Mouse (Mus musculus): ENCODE data around the gene Ptafr. TPM values are rescaled to one million over a fixed set of nuclear protein-coding genes. Genes with fewer than 3 reads are reported as not detected.
A peak's percentile ranks its signal among the peaks of the same experiment; 100 is the strongest.

Gene Ptafr
- polyA plus RNA-seq, 1 experiment from 2014 or later: 0.34 TPM

- ATAC-seq (replicated peaks; ENCODE audit: insufficient number of reproducible peaks, low FRiP score, low TSS enrichment, low read depth) (no peak), DNase-seq (ENCODE audit: low spot score) (no peak)
- no peak overlapping the region for H3K4me3 ChIP-seq (ENCODE audit: low read depth, low read length)
- H3K9ac ChIP-seq (replicated peaks; ENCODE audit: low read length): no peak overlapping the region
- H3K36me3 ChIP-seq (replicated peaks; ENCODE audit: control insufficient read depth, insufficient read depth, low read depth, low read length): no peaks in the 10 kb centered on the region
- 72% methylated on average over 7 of the region's 7 CpGs for WGBS
- no peaks in the 10 kb centered on the region for H3K9me3 ChIP-seq (replicated peaks; ENCODE audit: control insufficient read depth, low read length)
- H3K27ac ChIP-seq (replicated peaks; ENCODE audit: low read depth, low read length): no peak overlapping the region
- H3K27me3 ChIP-seq (ENCODE audit: control insufficient read depth, insufficient read depth, low read length): no peaks in the 10 kb centered on the region
- H3K4me2 ChIP-seq (ENCODE audit: low read depth, low read length): no peak overlapping the region
- no peaks in the 10 kb centered on the region for H3K4me1 ChIP-seq (ENCODE audit: control insufficient read depth, insufficient read depth, low read length)
These were observed 57.6 kb downstream of the Ptafr start for GRCm38 (mm10) chr4:132621287-132622068.

DNA sequence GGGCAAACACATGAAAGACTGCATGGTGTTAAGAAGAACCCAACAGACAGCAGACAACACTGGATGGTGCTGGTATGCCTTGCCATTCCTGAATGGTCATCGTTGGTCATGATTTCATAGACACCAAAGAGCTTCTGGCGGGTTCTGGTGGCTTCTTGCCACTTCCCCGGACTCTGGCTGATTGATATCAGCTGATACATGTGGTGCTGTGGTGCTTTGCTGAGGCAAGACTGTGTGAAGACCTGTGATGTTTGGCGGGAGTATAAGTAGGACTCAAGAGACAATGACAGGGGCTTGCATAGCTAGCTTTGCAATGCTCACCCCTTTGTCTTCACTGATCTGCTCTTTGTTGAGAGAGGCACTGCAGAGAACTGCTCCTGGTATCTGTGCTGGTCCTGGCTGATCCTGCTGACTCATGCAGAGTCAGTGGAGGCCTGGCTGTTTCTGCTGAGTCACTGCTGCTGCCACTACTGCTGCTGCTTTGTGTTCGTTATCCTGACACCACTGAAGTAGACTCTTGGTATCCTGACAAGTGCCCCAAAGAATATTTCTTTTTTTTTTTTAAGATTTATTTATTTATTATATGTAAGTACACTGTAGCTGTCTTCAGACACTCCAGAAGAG is 60.3 kb downstream of the Ptafr start:
- ATAC-seq (replicated peaks; ENCODE audit: insufficient number of reproducible peaks, low FRiP score, low TSS enrichment, low read depth): no peak
- 80% methylated on average over 5 of the region's 5 CpGs for WGBS
- no peak overlapping the region for H3K9ac ChIP-seq (replicated peaks; ENCODE audit: low read length)
- H3K27ac ChIP-seq (replicated peaks; ENCODE audit: low read depth, low read length): no peak overlapping the region
- H3K27me3 ChIP-seq (ENCODE audit: control insufficient read depth, insufficient read depth, low read length): no peaks in the 10 kb centered on the region
- DNase-seq (ENCODE audit: low spot score): peak; percentile 9
- H3K4me2 ChIP-seq (ENCODE audit: low read depth, low read length): no peak overlapping the region
- no peak overlapping the region for H3K4me3 ChIP-seq (ENCODE audit: low read depth, low read length)
- no peaks in the 10 kb centered on the region for H3K9me3 ChIP-seq (replicated peaks; ENCODE audit: control insufficient read depth, low read length)
- H3K36me3 ChIP-seq (replicated peaks; ENCODE audit: control insufficient read depth, insufficient read depth, low read depth, low read length): no peaks in the 10 kb centered on the region
- no peaks in the 10 kb centered on the region for H3K4me1 ChIP-seq (ENCODE audit: control insufficient read depth, insufficient read depth, low read length)

DNA sequence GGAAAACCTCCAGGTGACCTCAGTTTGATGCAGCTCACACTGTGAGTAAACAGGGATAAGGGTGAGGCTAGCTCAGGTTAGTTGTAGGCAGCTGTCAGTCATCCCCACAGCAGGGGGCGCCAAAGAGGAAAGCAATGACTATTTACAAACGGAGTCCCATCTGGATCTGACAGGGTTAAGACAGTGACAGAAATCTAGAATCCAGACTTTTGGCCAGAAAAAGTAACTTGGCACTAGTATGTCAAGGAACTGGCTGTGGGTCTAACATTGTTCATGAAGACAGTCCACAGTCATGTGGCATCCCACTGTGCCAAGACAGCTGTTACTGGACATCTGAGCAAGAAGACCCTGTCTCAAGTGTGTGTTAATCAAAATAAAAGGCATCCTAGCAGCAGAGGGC is 65.0 kb downstream of the Ptafr start:
- H3K36me3 ChIP-seq (replicated peaks; ENCODE audit: control insufficient read depth, insufficient read depth, low read depth, low read length): no peaks in the 10 kb centered on the region
- H3K4me1 ChIP-seq (ENCODE audit: control insufficient read depth, insufficient read depth, low read length): no peaks in the 10 kb centered on the region
- H3K27ac ChIP-seq (replicated peaks; ENCODE audit: low read depth, low read length): no peak overlapping the region
- H3K9me3 ChIP-seq (replicated peaks; ENCODE audit: control insufficient read depth, low read length): no peaks in the 10 kb centered on the region
- no peak overlapping the region for H3K4me2 ChIP-seq (ENCODE audit: low read depth, low read length)
- no peak for ATAC-seq (replicated peaks; ENCODE audit: insufficient number of reproducible peaks, low FRiP score, low TSS enrichment, low read depth)
- DNase-seq (ENCODE audit: low spot score): peak; percentile 48
- WGBS: 16% methylated on average over 2 of the region's 2 CpGs
- H3K4me3 ChIP-seq (ENCODE audit: low read depth, low read length): no peak overlapping the region
- no peak overlapping the region for H3K9ac ChIP-seq (replicated peaks; ENCODE audit: low read length)
- H3K27me3 ChIP-seq (ENCODE audit: control insufficient read depth, insufficient read depth, low read length): no peaks in the 10 kb centered on the region

Other genes with a start within 250 kb of the Ptafr start
- gene Trnau1ap, start 234.5 kb upstream of the Ptafr start, polyA plus RNA-seq (2014; fragmentation: Nextera tagmentation; extraction: Ambion mirVana): 76.6 and 79.7 TPM in 2 replicates
- 60.6 and 61.5 TPM in 2 replicates for gene Rcc1, start 210.5 kb upstream of the Ptafr start, polyA plus RNA-seq (2014; fragmentation: Nextera tagmentation; extraction: Ambion mirVana)
- gene Phactr4, start 141.6 kb upstream of the Ptafr start, polyA plus RNA-seq (2014; fragmentation: Nextera tagmentation; extraction: Ambion mirVana): 23.1 and 26.6 TPM in 2 replicates
- gene Med18, start 100.1 kb upstream of the Ptafr start, polyA plus RNA-seq (2014; fragmentation: Nextera tagmentation; extraction: Ambion mirVana): 22.7 and 25.2 TPM in 2 replicates
- 5.8 and 6.0 TPM in 2 replicates for gene Sesn2, start 53.6 kb upstream of the Ptafr start, polyA plus RNA-seq (2014; fragmentation: Nextera tagmentation; extraction: Ambion mirVana)
- 1,114 and 1,125 TPM in 2 replicates for gene Atpif1, start 30.4 kb upstream of the Ptafr start, polyA plus RNA-seq (2014; fragmentation: Nextera tagmentation; extraction: Ambion mirVana)
- 249 and 255 TPM in 2 replicates for gene Dnajc8, start 28.5 kb upstream of the Ptafr start, polyA plus RNA-seq (2014; fragmentation: Nextera tagmentation; extraction: Ambion mirVana)
- 37.1 and 41.0 TPM in 2 replicates for gene Eya3, start 74.9 kb downstream of the Ptafr start, polyA plus RNA-seq (2014; fragmentation: Nextera tagmentation; extraction: Ambion mirVana)
- 6.1 and 7.2 TPM in 2 replicates for gene Xkr8, start 168.5 kb downstream of the Ptafr start, polyA plus RNA-seq (2014; fragmentation: Nextera tagmentation; extraction: Ambion mirVana)
- 3.2 and 3.9 TPM in 2 replicates for gene Smpdl3b, start 193.2 kb downstream of the Ptafr start, polyA plus RNA-seq (2014; fragmentation: Nextera tagmentation; extraction: Ambion mirVana)
- gene Rpa2, start 204.3 kb downstream of the Ptafr start, polyA plus RNA-seq (2014; fragmentation: Nextera tagmentation; extraction: Ambion mirVana): 164 and 176 TPM in 2 replicates
- 0.63 and 1.0 TPM in 2 replicates for gene Themis2, start 232.3 kb downstream of the Ptafr start, polyA plus RNA-seq (2014; fragmentation: Nextera tagmentation; extraction: Ambion mirVana)